23 mouse cellular contexts compared by ENCODE assay signal in genomic region chr5:135380681-135381080, GRCm38 (mm10). TPM values are rescaled to one million over a fixed set of nuclear protein-coding genes. Genes with fewer than 3 reads are reported as not detected.
"Had no signal": no experiment of that assay in that cellular context is flagged by ENCODE, and none has a peak within 500 bp of the region (broad histone marks: within the 10 kb centered on the region; RNA-seq: fewer than 3 reads in every experiment).

No protein-coding gene starts in this region.

- H3K4me1 ChIP-seq: neural tube, embryonic 13.5 days; neural tube, embryonic 15.5 days; stomach, embryonic 15.5 days had no signal

- DNase-seq: retina, postnatal 1 day; right cerebral cortex, adult 18-20 months; right cerebral cortex, postnatal 14 days; right cerebral cortex, postnatal 25 days; right cerebral cortex, postnatal 4 days; spleen, adult 18-20 months; thymus, adult 18-20 months; thymus, adult 2 months; thymus, postnatal 14 days; thymus, postnatal 25 days; thymus, postnatal 36 days; thymus, postnatal 4 days had no signal

- H3K9ac ChIP-seq: neural tube, embryonic 13.5 days; neural tube, embryonic 15.5 days; stomach, embryonic 15.5 days had no signal

- H3K27ac ChIP-seq: neural tube, embryonic 13.5 days; neural tube, embryonic 15.5 days; stomach, embryonic 15.5 days; stomach, postnatal 0 days had no signal

- H3K9me3 ChIP-seq: neural tube, embryonic 13.5 days; neural tube, embryonic 15.5 days; stomach, embryonic 15.5 days had no signal

- H3K4me2 ChIP-seq: neural tube, embryonic 13.5 days; neural tube, embryonic 15.5 days; stomach, embryonic 15.5 days had no signal

- H3K27me3 ChIP-seq: neural tube, embryonic 13.5 days; neural tube, embryonic 15.5 days; stomach, embryonic 15.5 days had no signal

- H3K4me3 ChIP-seq: neural tube, embryonic 13.5 days; neural tube, embryonic 15.5 days; stomach, embryonic 15.5 days had no signal

RNA-seq across cellular contexts. Expression of gene Trim50, which starts 27.6 kb away (rescaled TPM):
- total RNA-seq: neutrophil, adult 5-6 weeks had no signal
- polyA plus RNA-seq: neural tube, embryonic 13.5 days; neural tube, embryonic 14.5 days; neural tube, embryonic 15.5 days; small intestine, adult 2 months; stomach, embryonic 14.5 days; thymus, adult 2 months; thymus, postnatal 0 days; urinary bladder, adult 2 months had no signal

RNA-seq across cellular contexts. Expression of gene Fkbp6, which starts 30.8 kb away (rescaled TPM):
- total RNA-seq: neutrophil, adult 5-6 weeks had no signal
- polyA plus RNA-seq: neural tube, embryonic 14.5 days; small intestine, adult 2 months; spleen, adult 2 months; stomach, embryonic 14.5 days; thymus, adult 2 months; urinary bladder, adult 2 months had no signal
